Mouse (Mus musculus) left cerebral cortex, adult 2 months (tissue): ENCODE data around the gene Serpinb6e. TPM values are rescaled to one million over a fixed set of nuclear protein-coding genes. Genes with fewer than 3 reads are reported as not detected.

Source experiments
- DNase-seq, 2 experiments: peaks; one replicate each; pipeline ENCODE4 v3.0.0; 2021 to 2022; ENCODE audit warnings: low spot score in 2 of 2, mixed read lengths in 1 of 2; ENCODE audit errors: extremely low spot score in 1 of 2
- H3K27ac ChIP-seq: fragments of 200-600 bp; 2 replicates; pipeline ENCODE4 v1.8.1; 2022
- H3K4me3 ChIP-seq: fragments of 200-600 bp; 2 replicates; pipeline ENCODE4 v1.8.1; 2022
- CTCF ChIP-seq: fragments of 200-600 bp; IDR thresholded peaks from 2 replicates; pipeline ENCODE4 v1.8.1; 2022; ENCODE audit warnings: antibody characterized with exemption, mild to moderate bottlenecking, moderate library complexity
- intact Hi-C: fragments of 180-260 bp; cut with DNase I; formaldehyde crosslinking; loops from one replicate; pipeline ENCODE4 v1.15.1; 2025
- long read RNA-seq, 2 experiments: library from polyadenylated mRNA; stranded (forward); transcript quantifications; one replicate each; pipeline ENCODE4 v2.0.0; 2021; ENCODE audit warnings: borderline mapping rate in 2 of 2
- total RNA-seq, 2 experiments: library from RNA; stranded (reverse); gene quantifications; 2 replicates each; pipeline ENCODE4 v1.2.3; 2021

Gene Serpinb6e
- total RNA-seq = not detected
- long read RNA-seq, experiment 1 = 0 reads
- long read RNA-seq, experiment 2 = 0 reads

DNA sequence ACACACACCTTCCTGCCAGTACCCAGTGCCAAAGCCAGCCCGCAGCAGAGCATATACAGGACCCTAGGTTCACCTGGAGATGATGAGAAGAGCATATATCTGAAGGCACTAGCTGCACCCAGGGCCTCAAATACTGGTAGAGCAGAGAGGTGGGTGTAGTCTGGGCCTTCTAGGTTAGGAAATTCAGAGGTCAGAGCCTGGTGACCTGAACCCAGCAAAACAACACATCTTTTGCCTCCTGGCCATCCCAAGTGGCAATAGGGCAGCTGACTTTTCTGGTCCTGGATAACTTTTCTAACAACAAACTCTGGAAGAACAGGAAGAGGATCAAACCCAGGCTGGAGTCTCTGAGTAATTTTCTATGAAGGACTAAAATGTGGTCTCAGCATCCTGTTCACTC is at the start of gene Serpinb6e:
Gene Serpinb6e (minus strand): TSS at position 101 of the 400 bp plus-strand sequence.
- intact Hi-C loops = no loop called here
- Histone ChIP-seq H3K27ac (no peak within 1 kb of the TSS), H3K4me3 (no peak within 1 kb of the TSS)
- no peak for TF ChIP-seq CTCF
- DNase-seq = no peak

GRCm38 (mm10) chr13:33830751-33831150 is 12.5 kb downstream of the Serpinb6e start:
- intact Hi-C loops = no loop called here
- TF ChIP-seq CTCF = no peak
- DNase-seq = no peak
- Histone ChIP-seq H3K27ac (no peak overlapping the region), H3K4me3 (no peak overlapping the region)

DNA sequence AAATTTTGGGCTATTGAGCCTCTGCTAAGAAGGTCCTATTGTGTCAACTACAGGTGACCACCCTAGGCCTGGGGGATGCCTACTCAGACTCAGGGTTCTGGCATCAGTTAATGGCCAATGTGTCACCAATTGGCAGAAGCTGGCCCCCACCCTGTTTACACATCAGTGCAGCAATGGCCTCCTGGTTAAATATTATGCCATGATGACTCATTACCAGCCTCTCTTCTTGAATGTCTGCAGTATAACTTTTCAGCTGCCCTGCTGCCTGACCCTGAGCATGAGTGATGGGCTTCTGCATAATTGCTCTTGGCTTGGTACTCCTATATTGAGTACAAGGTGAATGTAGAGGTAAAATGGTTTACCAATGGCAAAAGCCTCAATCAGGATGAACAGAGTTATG is 19.8 kb downstream of the Serpinb6e start:
- no peak overlapping the region for H3K4me3 ChIP-seq
- no peak for TF ChIP-seq CTCF
- no peak overlapping the region for H3K27ac ChIP-seq
- no peak for DNase-seq
- intact Hi-C loops = loop anchor here (2.0 kb wide), 1 partner anchor 921 kb away; no protein-coding TSS in a partner anchor

DNA sequence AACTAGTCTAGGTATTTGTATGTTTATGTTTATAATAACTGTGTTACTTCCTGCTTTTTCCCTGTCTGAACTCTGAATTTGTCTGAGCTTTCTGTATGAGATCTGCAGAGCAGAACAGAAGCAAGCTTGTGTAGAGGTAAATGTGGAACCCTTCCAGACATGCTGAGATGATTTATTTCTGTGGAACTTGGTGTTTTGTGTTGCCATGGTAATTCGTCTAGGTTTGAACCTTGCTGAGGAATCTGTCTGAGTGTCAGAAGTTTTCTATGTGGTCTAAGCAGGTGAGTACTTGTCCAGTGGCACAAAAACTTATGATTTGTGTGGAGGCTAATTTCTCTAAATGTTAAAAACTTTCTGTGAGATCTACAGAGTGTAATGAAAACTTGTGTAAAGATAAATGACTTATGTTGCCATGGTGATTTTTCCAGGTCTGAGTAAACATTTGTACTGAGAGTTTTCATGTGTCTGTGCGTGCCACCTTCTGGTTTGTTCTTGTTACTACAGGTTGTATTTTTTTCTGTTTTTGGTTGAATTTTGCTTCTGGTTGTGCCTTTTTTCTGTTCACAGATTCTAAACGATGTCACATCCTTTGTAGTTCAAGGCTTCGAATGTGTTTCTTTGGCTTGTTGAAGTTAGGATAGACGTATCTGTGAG is 21.6 kb downstream of the Serpinb6e start:
- intact Hi-C loops = loop anchor here (2.0 kb wide), 1 partner anchor 919 kb away; no protein-coding TSS in a partner anchor
- no peak for DNase-seq
- Histone ChIP-seq H3K27ac (no peak overlapping the region), H3K4me3 (no peak overlapping the region)
- peak; percentile 56 for TF ChIP-seq CTCF

Other genes starting within 250 kb of the Serpinb6e start
- gene Serpinb6d, start 182.0 kb downstream of the Serpinb6e start, total RNA-seq = not detected
- under 1 TPM; 0.37 to 0.70 TPM for gene Serpinb6c, start 62.3 kb upstream of the Serpinb6e start, total RNA-seq
- gene Nqo2, start 121.3 kb upstream of the Serpinb6e start, total RNA-seq = 1 to 10 TPM; 5.0 to 7.6 TPM
- gene Ripk1, start 159.0 kb upstream of the Serpinb6e start, total RNA-seq = 1 to 10 TPM; 5.8 to 6.9 TPM
- gene Serpinb6a, start 159.4 kb upstream of the Serpinb6e start, total RNA-seq = 10 to 100 TPM; 31.9 to 37.3 TPM
- 10 to 100 TPM; 41.8 to 45.8 TPM for gene Bphl, start 194.2 kb upstream of the Serpinb6e start, total RNA-seq
- gene Tubb2a, start 234.6 kb upstream of the Serpinb6e start, total RNA-seq = 100 to 1,000 TPM; 768 to 774 TPM